Mouse (Mus musculus) thymus, postnatal 14 days (tissue): Measurements from ENCODE around the gene Trpm8.

Experiments
- DNase-seq: peaks from one replicate; pipeline ENCODE4 v3.0.0; 2021

Trpm8 gene

DNA sequence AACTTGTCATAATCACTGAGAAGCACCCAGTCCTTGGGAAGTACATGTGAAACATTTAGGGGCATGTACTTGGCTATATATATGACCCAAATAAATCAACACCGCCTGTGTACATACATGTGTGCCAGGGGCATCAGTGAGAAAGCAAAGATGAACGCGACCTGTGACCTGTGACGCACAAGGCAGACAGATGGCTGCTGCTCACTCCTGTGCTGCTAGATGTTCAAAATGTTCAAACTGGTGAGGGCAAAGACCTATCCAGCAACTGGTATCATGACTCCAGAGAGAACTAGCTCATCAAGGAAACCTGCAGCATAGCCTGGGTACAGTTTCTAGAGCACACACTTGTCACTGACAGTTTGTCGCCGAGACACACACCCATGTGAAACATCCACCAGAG is 10.0 kb upstream of the Trpm8 start:
- no peak for DNase-seq

DNA sequence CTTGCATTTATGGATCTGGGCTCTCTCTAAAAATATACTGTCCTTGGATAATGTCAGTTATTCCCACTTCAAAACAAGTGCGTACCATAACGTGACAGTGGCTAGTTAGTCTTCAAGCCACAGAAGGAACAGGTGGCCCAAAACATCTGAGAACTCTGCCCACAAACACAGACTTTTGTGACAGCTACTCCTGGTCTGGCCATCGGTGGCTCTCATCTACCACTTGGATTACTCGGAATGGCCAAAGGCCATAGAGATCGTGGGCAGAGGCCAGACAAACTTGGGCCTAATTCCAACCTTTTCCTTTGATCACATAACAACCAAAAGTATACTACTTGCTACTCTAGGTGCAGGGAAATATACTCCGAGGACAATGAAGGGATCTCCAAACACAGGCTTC is 9.4 kb upstream of the Trpm8 start:
- no peak for DNase-seq

DNA sequence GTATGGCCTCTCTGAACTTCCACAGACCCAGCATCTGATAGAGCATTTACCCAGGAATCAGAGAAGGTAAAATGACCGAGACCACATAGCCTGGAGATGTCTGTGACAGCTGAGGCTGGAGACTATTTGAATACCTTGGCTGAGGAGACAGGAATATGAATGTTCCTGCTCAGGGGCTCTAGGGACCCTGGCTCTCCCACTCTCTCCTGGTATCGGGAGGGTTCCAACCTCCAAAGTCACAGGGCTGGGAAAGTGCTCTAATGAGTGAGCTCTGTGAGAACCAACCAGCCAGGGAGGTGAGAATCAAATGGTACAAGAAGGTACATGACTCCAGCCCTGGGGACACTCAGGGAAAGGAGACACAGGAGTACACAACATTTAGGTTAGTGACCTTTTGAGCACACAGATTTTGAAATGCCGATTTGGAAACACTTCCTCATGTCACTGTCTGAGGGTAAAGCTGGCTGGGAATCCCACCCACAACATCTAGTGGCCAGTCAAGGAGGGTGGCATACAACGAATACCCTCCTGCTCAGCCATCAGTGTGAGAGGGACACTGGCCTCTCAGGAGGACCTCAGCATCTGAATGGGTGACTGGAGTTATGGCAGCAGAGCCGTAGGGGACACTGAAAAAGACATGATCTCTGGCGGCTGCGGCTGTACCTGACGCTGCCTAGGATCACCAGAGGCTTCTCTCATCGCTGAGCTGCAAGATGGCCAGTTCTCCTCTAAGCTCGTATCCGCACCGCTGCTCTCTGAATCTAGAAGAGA is 7.7 kb upstream of the Trpm8 start:
- no peak for DNase-seq

- DNase-seq: no peak
These were observed 4.6 kb upstream of the Trpm8 start for GRCm38 (mm10) chr1:88272851-88273250.

DNA sequence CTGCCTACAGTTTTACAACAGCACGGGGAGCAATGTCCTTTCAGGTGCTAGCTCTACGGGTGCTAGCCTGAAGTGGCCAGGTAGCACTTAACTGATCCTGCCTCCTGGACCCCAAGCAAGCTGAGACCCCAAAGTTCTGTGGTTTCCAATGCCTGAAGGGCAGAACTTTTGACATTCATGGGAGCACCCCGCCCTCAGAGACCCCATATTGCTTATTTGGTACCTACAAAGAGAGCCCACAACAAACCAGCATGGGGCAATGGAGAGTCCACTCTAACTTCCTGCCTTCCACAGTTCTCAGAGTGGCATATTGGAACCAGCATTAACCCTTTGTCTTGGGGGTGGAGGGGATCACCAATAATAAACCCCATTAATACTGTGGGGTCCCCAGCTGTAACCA is 4.1 kb upstream of the Trpm8 start:
- DNase-seq: peak; percentile 18

GRCm38 (mm10) chr1:88273832-88274231 is 3.6 kb upstream of the Trpm8 start:
- peak; percentile 20 for DNase-seq

GRCm38 (mm10) chr1:88274371-88275077 is 2.9 kb upstream of the Trpm8 start:
- peak; percentile 16 for DNase-seq

DNA sequence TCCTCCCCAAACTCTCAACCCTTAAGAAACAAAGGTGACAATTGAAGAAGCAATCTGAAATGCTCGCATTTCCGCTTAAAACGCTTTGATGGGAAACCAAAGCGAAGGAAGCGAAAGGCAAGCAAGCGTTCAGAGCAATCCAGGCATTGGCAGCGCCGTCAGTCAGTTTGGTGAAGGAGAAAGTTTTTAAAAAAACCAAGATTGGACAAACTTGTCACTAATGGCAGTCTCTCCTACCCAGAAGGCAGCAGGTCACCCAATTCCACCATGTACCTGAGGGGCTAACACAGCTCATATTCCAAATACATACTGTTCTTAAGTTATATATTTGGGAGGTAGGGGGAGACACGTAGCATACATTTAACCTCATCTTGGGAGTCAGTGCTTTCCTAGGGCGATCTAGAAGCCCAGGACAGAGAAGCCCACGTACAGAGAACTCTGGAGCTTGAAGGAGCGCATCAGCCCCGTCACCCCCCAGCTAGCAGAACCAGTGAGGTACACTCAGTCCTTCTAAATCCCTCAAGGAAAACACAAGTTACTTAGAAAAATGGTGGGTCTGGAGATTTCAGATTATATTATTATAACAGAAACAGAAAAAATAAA is 2.3 kb upstream of the Trpm8 start:
- DNase-seq: peak; percentile 19

DNA sequence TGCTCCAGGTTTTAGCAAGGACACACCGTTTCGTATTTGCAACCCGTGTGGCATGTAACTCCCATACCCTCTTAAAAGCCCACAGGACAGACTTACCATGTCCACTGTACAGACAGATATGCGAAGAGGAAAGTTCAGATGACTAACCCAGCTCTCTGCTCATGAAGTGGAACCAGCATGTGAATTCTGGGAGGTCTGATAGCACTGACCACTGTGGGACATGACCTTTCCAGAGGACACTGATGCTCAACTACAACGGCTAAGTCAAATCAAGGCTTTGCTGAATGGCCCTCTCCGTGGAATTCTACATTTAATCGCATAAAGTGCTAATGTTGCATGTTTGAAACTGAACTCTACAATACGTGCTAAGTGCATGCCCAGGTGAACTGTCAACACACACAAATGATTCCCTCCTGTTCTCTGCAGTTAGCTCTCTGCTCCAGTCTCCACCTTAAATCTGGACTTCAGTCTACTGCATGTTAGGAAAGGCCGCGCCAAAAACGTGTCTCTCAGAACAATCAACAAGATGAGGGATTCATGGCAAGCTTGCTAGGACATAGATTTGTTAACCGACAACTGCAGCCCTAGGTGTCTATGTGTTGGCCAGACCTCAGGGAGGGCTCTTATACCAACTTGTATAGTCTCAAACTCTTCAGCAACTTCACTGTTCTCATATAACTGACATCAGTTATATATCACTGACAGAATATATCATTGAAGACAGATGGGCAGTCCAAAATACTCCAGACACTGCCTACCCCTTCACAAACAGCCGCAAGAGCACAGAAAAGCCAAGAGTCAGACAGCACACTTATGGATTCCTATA is 1.6 kb upstream of the Trpm8 start:
- DNase-seq: peak; percentile 36

DNA sequence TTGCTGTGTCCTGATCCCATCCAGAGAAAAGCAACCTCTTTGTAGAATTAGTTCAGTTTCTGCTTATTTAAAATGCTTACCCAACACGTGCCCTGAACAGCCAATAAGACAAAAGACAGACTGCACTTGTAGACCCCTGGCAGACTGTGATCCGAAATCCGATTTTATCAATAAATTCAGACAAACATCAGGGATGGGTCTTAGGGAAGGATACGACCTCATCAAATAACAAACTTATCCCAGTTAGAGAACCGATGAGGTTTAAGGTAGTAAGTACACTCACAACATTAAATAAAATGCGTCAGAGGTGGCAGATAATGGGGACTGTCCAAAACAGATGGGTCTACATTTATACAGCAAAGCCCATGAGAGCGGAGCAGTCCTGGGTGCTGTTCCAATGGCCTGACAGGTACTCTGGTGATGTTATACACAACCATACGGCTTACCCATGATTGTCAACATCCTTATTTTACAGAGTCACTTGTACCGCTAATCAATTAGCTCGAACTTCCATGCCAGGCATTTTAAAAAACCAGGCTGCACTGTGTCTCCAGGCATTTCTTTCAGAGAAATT is 850 bp upstream of the Trpm8 start:
- DNase-seq: peak; percentile 28

DNA sequence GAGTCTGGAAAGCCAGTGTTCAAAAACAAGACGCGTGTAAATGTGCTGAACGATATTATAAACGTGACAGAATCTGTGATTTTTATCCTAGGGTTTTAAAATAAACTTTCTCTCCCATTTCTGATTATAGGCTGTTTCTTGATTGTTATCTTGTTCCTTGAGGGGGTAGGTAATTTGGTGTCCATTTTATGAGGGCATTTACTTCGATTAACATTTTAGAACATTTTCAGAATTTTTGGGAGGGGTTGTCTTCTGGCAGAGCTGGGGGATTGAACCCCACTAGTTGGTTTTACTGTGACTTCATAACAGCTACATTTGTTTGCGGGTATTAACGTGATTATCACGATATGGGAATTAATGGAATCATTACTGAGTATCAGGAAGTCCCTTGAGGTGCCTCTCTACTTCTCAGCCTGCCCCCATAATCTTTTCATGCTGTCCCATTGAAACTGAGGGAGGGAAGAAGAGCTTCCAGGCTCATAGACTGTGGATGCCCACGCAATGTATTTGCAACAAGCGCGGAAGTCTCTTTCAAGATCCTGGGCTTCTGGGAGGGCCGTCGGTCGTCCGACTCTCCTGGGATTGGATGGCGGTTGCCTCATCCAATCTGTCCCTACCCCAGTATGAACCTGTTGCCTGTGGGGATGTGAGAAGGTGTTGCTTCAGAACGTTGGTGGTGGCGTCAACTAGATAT is 504 bp downstream of the Trpm8 start:
- no peak for DNase-seq

DNA sequence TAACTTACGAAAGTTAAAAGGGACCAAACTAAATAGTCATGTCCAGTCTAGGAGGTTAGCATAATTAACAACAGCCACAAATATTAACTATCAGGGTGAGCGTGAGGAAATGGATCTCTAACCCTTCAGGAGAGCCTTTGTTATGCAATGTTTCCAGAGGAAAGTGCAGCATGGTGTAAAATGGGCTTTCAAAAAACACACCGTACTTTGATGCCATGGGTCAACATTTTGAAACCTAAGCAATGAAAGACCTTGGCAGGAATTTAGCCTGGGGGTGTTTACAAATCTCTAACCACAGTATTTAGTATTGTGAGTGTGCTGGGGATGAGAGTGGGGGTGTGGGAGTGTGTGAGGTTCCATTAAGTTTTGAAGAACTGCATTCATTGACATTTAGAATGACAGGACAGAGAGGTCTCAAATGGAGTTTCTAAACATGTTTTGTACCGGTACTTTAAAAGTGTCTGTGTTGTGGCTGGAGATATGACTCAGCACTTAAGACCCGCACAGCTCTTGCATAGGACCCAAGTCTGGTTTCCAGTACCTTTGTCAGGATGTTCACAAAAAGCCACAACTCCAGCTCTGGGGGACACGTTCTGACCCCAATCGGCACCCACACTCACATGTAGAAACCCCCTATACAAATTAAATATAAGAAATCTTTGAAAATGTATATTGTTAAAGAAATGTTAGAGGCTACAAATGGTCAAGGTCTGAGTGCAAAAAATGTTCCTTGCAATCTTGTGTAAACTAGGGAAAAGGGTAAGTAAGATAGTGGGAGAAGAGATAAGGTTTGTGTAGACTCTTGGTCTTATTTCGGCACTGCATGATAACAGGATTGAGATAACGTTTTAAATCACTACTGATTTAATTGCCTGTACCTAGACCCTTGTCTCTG is 1.9 kb downstream of the Trpm8 start:
- DNase-seq: no peak

DNA sequence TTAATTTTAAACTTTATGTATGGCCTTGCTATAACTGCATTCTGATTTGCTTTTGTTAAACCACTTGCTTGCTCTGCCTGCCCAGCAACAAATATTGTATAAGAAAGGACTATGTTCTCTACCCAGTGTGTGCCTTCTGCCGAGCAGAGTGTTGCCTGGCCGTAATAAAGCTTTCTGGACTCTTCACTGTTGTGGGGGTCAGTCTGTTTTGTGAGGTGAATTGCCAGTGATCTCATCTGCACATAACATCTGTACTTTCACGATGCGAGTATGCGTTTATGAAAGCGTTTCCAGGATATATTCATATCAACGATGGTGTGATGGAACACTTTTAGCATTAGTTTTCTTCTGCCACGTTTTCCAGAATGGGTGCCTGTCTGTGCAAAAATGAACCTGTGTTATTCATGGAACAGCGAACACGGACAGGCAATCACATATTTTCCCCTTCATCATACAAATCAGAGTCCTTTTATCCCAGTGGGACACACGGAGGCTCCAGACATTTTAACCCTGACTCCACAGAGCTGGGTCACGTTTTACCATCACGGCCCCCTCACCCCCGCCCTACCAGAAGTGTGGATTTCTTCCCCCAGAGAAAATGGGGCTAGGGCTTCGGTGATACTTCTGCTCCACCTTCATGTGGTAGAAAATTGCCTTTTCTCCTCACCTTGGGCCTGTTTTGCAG is 2.7 kb downstream of the Trpm8 start:
- DNase-seq: no peak

DNA sequence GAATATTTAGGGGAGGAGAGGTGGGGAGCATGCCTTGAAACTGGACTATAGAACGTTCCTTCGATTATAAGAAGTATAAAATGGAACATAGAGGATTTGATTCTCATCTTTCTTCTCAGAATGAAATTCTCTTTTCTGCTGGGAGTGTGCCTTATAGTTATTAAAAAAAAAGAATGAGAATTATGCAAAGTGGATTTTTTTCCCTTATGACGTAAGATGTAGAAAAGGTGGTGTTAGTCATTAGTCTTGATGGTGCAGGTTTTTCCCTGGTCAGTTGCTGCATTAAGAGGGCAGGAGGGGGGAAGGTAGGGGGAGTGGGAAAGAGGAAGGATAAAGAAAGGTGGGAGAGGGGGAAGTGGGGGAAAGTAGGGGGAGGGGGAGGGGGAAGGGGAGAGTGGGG is 4.8 kb downstream of the Trpm8 start:
- DNase-seq: no peak

DNA sequence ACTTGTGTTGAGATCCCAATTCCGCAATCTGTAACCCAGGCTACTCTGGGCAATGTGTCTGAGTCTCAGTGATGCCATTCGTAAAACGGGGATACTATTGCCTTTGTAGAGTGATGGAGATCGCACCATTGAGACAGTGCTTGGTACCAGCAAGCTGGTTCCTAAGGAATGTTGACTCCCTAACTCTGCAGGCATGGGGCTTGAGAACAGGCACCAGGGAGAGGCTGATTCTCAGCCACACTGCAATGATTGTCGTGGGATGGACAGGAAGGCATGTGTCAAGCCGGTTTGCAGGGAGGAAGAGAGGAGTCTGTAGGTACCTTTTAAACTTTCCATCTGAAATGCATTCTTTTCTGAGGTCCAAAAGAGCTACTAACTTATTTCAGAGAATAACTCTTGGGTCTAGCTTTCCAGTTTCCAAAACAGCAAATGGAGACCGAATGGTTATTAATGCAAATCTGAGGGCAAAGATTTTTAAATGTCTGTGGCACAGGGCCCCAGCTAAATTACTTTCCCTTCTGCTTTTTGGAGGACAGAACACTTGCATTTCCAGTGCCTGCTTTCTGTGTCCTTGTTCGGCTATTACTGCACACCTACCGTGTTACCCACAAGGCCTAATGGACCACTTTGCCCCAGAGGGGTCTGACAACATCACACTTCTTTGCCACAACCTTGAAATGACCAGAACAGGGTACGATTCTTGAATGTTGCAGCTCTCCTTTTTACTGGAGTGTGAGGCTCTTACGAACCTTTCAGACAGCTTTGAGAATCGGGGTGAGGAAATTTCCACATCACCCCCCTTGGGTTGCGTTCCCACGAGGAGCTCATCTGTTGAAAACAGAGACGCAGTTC is 6.1 kb downstream of the Trpm8 start:
- DNase-seq: peak; percentile 10

GRCm38 (mm10) chr1:88284228-88284945 is 6.9 kb downstream of the Trpm8 start:
- DNase-seq: peak; percentile 13

GRCm38 (mm10) chr1:88284946-88285320 is 7.5 kb downstream of the Trpm8 start:
- peak; percentile 61 for DNase-seq

GRCm38 (mm10) chr1:88285652-88286051 is 8.2 kb downstream of the Trpm8 start:
- DNase-seq: no peak
